In the genomic region with DNA sequence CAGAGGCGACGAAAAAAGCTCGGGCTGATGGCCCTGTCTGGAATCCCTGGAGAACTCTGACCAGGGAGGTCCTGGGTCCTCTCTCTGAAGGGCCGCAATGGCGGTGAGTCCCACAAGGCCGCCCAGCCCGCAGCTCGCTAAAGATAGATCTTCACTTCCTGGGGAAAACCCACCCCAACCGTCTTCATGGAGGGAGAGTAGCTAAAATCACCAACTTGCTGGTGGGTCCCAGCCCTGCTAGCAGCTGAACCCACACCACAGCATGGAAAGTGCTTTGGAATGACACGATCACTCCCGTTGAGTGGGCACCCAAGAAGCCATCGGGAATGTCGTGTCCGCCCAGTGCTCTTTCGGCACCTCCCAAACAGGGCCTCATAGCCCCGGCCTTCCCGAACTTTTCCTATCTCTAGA, we compare ENCODE assay signal across 8 mouse cellular contexts. TPM values are rescaled to one million over a fixed set of nuclear protein-coding genes. Genes with fewer than 3 reads are reported as not detected.
DNase-seq lines count a peak whose midpoint lies in the region; ATAC-seq lines count a peak whose summit lies in the region.

No protein-coding gene starts in this region.

- no peak for DNase-seq in kidney, adult 18-20 months
- no peak for DNase-seq in hindbrain, embryonic 14.5 days (ENCODE audit: low spot score)
- DNase-seq in frontal cortex, postnatal 25 days (ENCODE audit: low spot score in 2 of 2): no peak
- no peak for DNase-seq in frontal cortex, postnatal 10 days (ENCODE audit: low spot score in 2 of 2)
- no peak for DNase-seq in gastrocnemius, postnatal 4 days (ENCODE audit: low spot score in 2 of 2)

- no peaks in the 10 kb centered on the region for H3K27me3 ChIP-seq in kidney, embryonic 14.5 days (ENCODE audit: control insufficient read depth, insufficient read depth, low read length)
- H3K27me3 ChIP-seq in hindbrain, embryonic 14.5 days (ENCODE audit: control insufficient read depth, insufficient read depth, low read length): no peaks in the 10 kb centered on the region
- H3K27me3 ChIP-seq in midbrain, embryonic 16.5 days (ENCODE audit: control insufficient read depth, insufficient read depth, low read depth, low read length): no peaks in the 10 kb centered on the region

- peaks cover 54% of the 10 kb centered on the region for H3K36me3 ChIP-seq in kidney, embryonic 14.5 days (ENCODE audit: control insufficient read depth, insufficient read depth, low read length)
- peaks cover 59% of the 10 kb centered on the region for H3K36me3 ChIP-seq in hindbrain, embryonic 14.5 days (replicated peaks; ENCODE audit: control insufficient read depth, insufficient read depth)
- H3K36me3 ChIP-seq in midbrain, embryonic 16.5 days (ENCODE audit: control insufficient read depth, insufficient read depth, low read length): peaks cover 36% of the 10 kb centered on the region

- 78% methylated on average over 17 of the region's 17 CpGs for WGBS in kidney, embryonic 14.5 days
- 79% methylated on average over 17 of the region's 17 CpGs for WGBS in hindbrain, embryonic 14.5 days
- 78% methylated on average over 17 of the region's 17 CpGs for WGBS in midbrain, embryonic 16.5 days

- H3K4me1 ChIP-seq in kidney, embryonic 14.5 days (ENCODE audit: control insufficient read depth, insufficient read depth, low read length): peaks cover 21% of the 10 kb centered on the region
- H3K4me1 ChIP-seq in brown adipose tissue, adult 24 weeks (ENCODE audit: control insufficient read depth, insufficient read depth, insufficient read length, low read length): peaks cover 13% of the 10 kb centered on the region
- peaks cover 32% of the 10 kb centered on the region for H3K4me1 ChIP-seq in hindbrain, embryonic 14.5 days (replicated peaks; ENCODE audit: control insufficient read depth, insufficient read depth, low read length)
- H3K4me1 ChIP-seq in midbrain, embryonic 16.5 days (ENCODE audit: control insufficient read depth, insufficient read depth, low read length): peaks cover 30% of the 10 kb centered on the region

- no peaks in the 10 kb centered on the region for H3K9me3 ChIP-seq in kidney, embryonic 14.5 days (ENCODE audit: control insufficient read depth, low read length)
- H3K9me3 ChIP-seq in hindbrain, embryonic 14.5 days (ENCODE audit: control insufficient read depth, low read length): no peaks in the 10 kb centered on the region
- H3K9me3 ChIP-seq in midbrain, embryonic 16.5 days (replicated peaks; ENCODE audit: control insufficient read depth, low read length, poor library complexity, severe bottlenecking): no peaks in the 10 kb centered on the region

- ATAC-seq in kidney, embryonic 14.5 days (ENCODE audit: low FRiP score, low TSS enrichment): no peak
- ATAC-seq in hindbrain, embryonic 14.5 days (ENCODE audit: low FRiP score): no peak
- no peak for ATAC-seq in midbrain, embryonic 16.5 days

- peak overlapping the region; percentile 100 for H3K4me2 ChIP-seq in kidney, embryonic 14.5 days (replicated peaks; ENCODE audit: low read depth, low read length)
- H3K4me2 ChIP-seq in hindbrain, embryonic 14.5 days (replicated peaks): peak overlapping the region; percentile 97
- peak overlapping the region; percentile 98 for H3K4me2 ChIP-seq in midbrain, embryonic 16.5 days (ENCODE audit: low read length)

- H3K4me3 ChIP-seq in kidney, embryonic 14.5 days (ENCODE audit: low read length): peak overlapping the region; percentile 81
- H3K4me3 ChIP-seq in brown adipose tissue, adult 24 weeks (ENCODE audit: insufficient read depth, low read depth, low read length): peak overlapping the region; percentile 79
- peak overlapping the region; percentile 79 for H3K4me3 ChIP-seq in hindbrain, embryonic 14.5 days (replicated peaks; ENCODE audit: low read length)
- H3K4me3 ChIP-seq in midbrain, embryonic 16.5 days (ENCODE audit: low read depth, low read length): peak overlapping the region; percentile 79; the same call in 1 of the 2 replicates

- H3K27ac ChIP-seq in kidney, embryonic 14.5 days (ENCODE audit: low read depth, low read length): 0 out of 2 replicates have a peak overlapping the region, but pooled peaks have one; percentile 95
- H3K27ac ChIP-seq in brown adipose tissue, adult 24 weeks (replicated peaks; ENCODE audit: low read depth, low read length): peak overlapping the region; percentile 71
- H3K27ac ChIP-seq in hindbrain, embryonic 14.5 days: no peak overlapping the region
- H3K27ac ChIP-seq in midbrain, embryonic 16.5 days (ENCODE audit: low read length): no peak overlapping the region

- H3K9ac ChIP-seq in kidney, embryonic 14.5 days (ENCODE audit: low read depth, low read length): peak overlapping the region; percentile 78; the same call in 1 of the 2 replicates
- no peak overlapping the region for H3K9ac ChIP-seq in hindbrain, embryonic 14.5 days
- H3K9ac ChIP-seq in midbrain, embryonic 16.5 days (ENCODE audit: low read depth, low read length): no peak overlapping the region

RNA-seq across cellular contexts. Expression of a gene that starts 1.2 kb away (rescaled TPM):
- 130 and 159 TPM in 2 replicates for polyA plus RNA-seq in kidney, embryonic 14.5 days (2014; fragmentation: Nextera tagmentation; extraction: Ambion mirVana)
- polyA plus RNA-seq in brown adipose tissue, adult 24 weeks (2012; ENCODE audit: insufficient read depth, insufficient read length, missing spikeins): 57.1 and 58.3 TPM in 2 replicates
- 241 and 242 TPM in 2 replicates for polyA plus RNA-seq in hindbrain, embryonic 14.5 days (2014; fragmentation: Nextera tagmentation; extraction: Ambion mirVana)
- polyA plus RNA-seq in midbrain, embryonic 16.5 days (2015; fragmentation: Nextera tagmentation; extraction: Ambion mirVana): 350 and 361 TPM in 2 replicates
- 10 to 100 TPM; 11.5 to 14.6 TPM for total RNA-seq in gastrocnemius, postnatal 4 days (2021)

RNA-seq across cellular contexts. Expression of a gene that starts 1.3 kb away (rescaled TPM):
- 37.0 and 50.6 TPM in 2 replicates for polyA plus RNA-seq in kidney, embryonic 14.5 days (2014; fragmentation: Nextera tagmentation; extraction: Ambion mirVana)
- polyA plus RNA-seq in brown adipose tissue, adult 24 weeks (2012; ENCODE audit: insufficient read depth, insufficient read length, missing spikeins): 91.2 and 111 TPM in 2 replicates
- 80.9 and 93.2 TPM in 2 replicates for polyA plus RNA-seq in hindbrain, embryonic 14.5 days (2014; fragmentation: Nextera tagmentation; extraction: Ambion mirVana)
- 77.2 and 79.4 TPM in 2 replicates for polyA plus RNA-seq in midbrain, embryonic 16.5 days (2015; fragmentation: Nextera tagmentation; extraction: Ambion mirVana)
- 10 to 100 TPM; 39.6 to 46.7 TPM for total RNA-seq in gastrocnemius, postnatal 4 days (2021)

RNA-seq across cellular contexts. Expression of a gene that starts 8.4 kb away (rescaled TPM):
- polyA plus RNA-seq in kidney, embryonic 14.5 days (2014; fragmentation: Nextera tagmentation; extraction: Ambion mirVana): 185 and 229 TPM in 2 replicates
- polyA plus RNA-seq in brown adipose tissue, adult 24 weeks (2012; ENCODE audit: insufficient read depth, insufficient read length, missing spikeins): 18.9 and 21.5 TPM in 2 replicates
- 107 and 110 TPM in 2 replicates for polyA plus RNA-seq in hindbrain, embryonic 14.5 days (2014; fragmentation: Nextera tagmentation; extraction: Ambion mirVana)
- polyA plus RNA-seq in midbrain, embryonic 16.5 days (2015; fragmentation: Nextera tagmentation; extraction: Ambion mirVana): 92.7 and 93.9 TPM in 2 replicates
- total RNA-seq in gastrocnemius, postnatal 4 days (2021): 10 to 100 TPM; 78.6 to 92.9 TPM

RNA-seq across cellular contexts. Expression of a gene that starts 10.0 kb away (rescaled TPM):
- polyA plus RNA-seq in kidney, embryonic 14.5 days (2014; fragmentation: Nextera tagmentation; extraction: Ambion mirVana): 86.0 and 114 TPM in 2 replicates
- 14.6 TPM in 2 replicates for polyA plus RNA-seq in brown adipose tissue, adult 24 weeks (2012; ENCODE audit: insufficient read depth, insufficient read length, missing spikeins)
- 240 and 242 TPM in 2 replicates for polyA plus RNA-seq in hindbrain, embryonic 14.5 days (2014; fragmentation: Nextera tagmentation; extraction: Ambion mirVana)
- polyA plus RNA-seq in midbrain, embryonic 16.5 days (2015; fragmentation: Nextera tagmentation; extraction: Ambion mirVana): 420 and 427 TPM in 2 replicates
- 10 to 100 TPM; 27.7 to 32.2 TPM for total RNA-seq in gastrocnemius, postnatal 4 days (2021)

RNA-seq across cellular contexts. Expression of a gene that starts 29.0 kb away (rescaled TPM):
- polyA plus RNA-seq in kidney, embryonic 14.5 days (2014; fragmentation: Nextera tagmentation; extraction: Ambion mirVana): 7.5 and 7.7 TPM in 2 replicates
- 0.83 and 1.3 TPM in 2 replicates for polyA plus RNA-seq in brown adipose tissue, adult 24 weeks (2012; ENCODE audit: insufficient read depth, insufficient read length, missing spikeins)
- polyA plus RNA-seq in hindbrain, embryonic 14.5 days (2014; fragmentation: Nextera tagmentation; extraction: Ambion mirVana): 29.7 and 33.2 TPM in 2 replicates
- polyA plus RNA-seq in midbrain, embryonic 16.5 days (2015; fragmentation: Nextera tagmentation; extraction: Ambion mirVana): 39.2 and 43.1 TPM in 2 replicates
- total RNA-seq in gastrocnemius, postnatal 4 days (2021): 1 to 10 TPM; 5.0 to 5.5 TPM

Comparison
In these comparisons a context has a peak if more than half of its experiments do, and no peak if none do; other contexts are left out.
1. H3K27ac ChIP-seq: peak in kidney, embryonic 14.5 days (single experiment) and brown adipose tissue, adult 24 weeks (single experiment); none in hindbrain, embryonic 14.5 days (single experiment) and midbrain, embryonic 16.5 days (single experiment).
2. Peak in every context shown above with its lines, with median percentiles within 50 percentile points of each other: H3K4me2 ChIP-seq and H3K4me3 ChIP-seq.